In genomic region chr10:24409976-24410375, GRCm38 (mm10) we compare ENCODE assay signal across 8 mouse cellular contexts.
DNase-seq lines count a peak whose midpoint lies in the region; ATAC-seq and TF ChIP-seq lines count a peak whose summit lies in the region.

No protein-coding gene starts in this region.

- TF ChIP-seq CTCF in MEL (IDR thresholded peaks at IDR 0.05 in 2 of 3, conservative IDR thresholded peaks at IDR 0.05 in 1 of 3; ENCODE audit: control insufficient read depth in 1 of 3, insufficient read depth in 1 of 3, low read depth in 2 of 3, low read length in 3 of 3, poor library complexity in 1 of 3, severe bottlenecking in 1 of 3), result peak in 2 of 3 experiments; percentile 20 to 33; a peak in 3 of 6 replicates
- TF ChIP-seq CTCF in cortical plate, adult 2 months (IDR thresholded peaks at IDR 0.05; ENCODE audit: extremely low read depth, insufficient read depth, low read length), result peak; percentile 61
- TF ChIP-seq CTCF in lung, postnatal 0 days (IDR thresholded peaks at IDR 0.05), result peak; percentile 83

- no peak for TF ChIP-seq POLR2A in MEL (IDR thresholded peaks at IDR 0.05; ENCODE audit: control insufficient read depth in 1 of 2, insufficient read depth in 1 of 2, low read depth in 1 of 2, low read length in 2 of 2, poor library complexity in 1 of 2)
- no peak for TF ChIP-seq POLR2A in cortical plate, adult 2 months (IDR thresholded peaks at IDR 0.05; ENCODE audit: extremely low read depth, insufficient read depth, low read length)

- no peak overlapping the region for H3K4me3 ChIP-seq in intestine, embryonic 15.5 days (replicated peaks)
- no peak overlapping the region for H3K4me3 ChIP-seq in intestine, embryonic 16.5 days (ENCODE audit: low read length)
- H3K4me3 ChIP-seq in MEL (ENCODE audit: control insufficient read depth in 1 of 2, insufficient read depth in 1 of 2, low read depth in 2 of 2, low read length in 2 of 2), result no peak overlapping the region
- H3K4me3 ChIP-seq in cortical plate, adult 2 months (ENCODE audit: insufficient read depth, low read length), result no peak overlapping the region
- no peak overlapping the region for H3K4me3 ChIP-seq in lung, postnatal 0 days (ENCODE audit: low read depth, low read length)

- H3K27me3 ChIP-seq in intestine, embryonic 15.5 days (replicated peaks), result no peaks in the 10 kb centered on the region
- H3K27me3 ChIP-seq in intestine, embryonic 16.5 days (replicated peaks; ENCODE audit: control insufficient read depth, insufficient read depth, low read length), result no peaks in the 10 kb centered on the region
- no peaks in the 10 kb centered on the region; a peak in 2 of 4 replicates for H3K27me3 ChIP-seq in MEL (ENCODE audit: control insufficient read depth in 1 of 2, insufficient read depth in 2 of 2, low read length in 2 of 2)
- H3K27me3 ChIP-seq in lung, postnatal 0 days (replicated peaks; ENCODE audit: insufficient read depth, low read length), result no peaks in the 10 kb centered on the region

- H3K79me2 ChIP-seq in MEL (ENCODE audit: control insufficient read depth, insufficient read depth, low read length, poor library complexity), result no peaks in the 10 kb centered on the region

- ATAC-seq in intestine, embryonic 15.5 days, result 0 out of 2 replicates have a peak, but pooled peaks have one; percentile 51
- ATAC-seq in intestine, embryonic 16.5 days, result no peak
- ATAC-seq in lung, postnatal 0 days, result peak; percentile 66

- no peaks in the 10 kb centered on the region for H3K4me1 ChIP-seq in intestine, embryonic 15.5 days (replicated peaks)
- H3K4me1 ChIP-seq in intestine, embryonic 16.5 days (ENCODE audit: control insufficient read depth, insufficient read depth, low read length), result no peaks in the 10 kb centered on the region
- no peaks in the 10 kb centered on the region for H3K4me1 ChIP-seq in MEL (ENCODE audit: control insufficient read depth in 1 of 2, insufficient read depth in 2 of 2, low read length in 2 of 2)
- no peaks in the 10 kb centered on the region for H3K4me1 ChIP-seq in cortical plate, adult 2 months (ENCODE audit: control insufficient read depth, insufficient read depth, low read length)
- H3K4me1 ChIP-seq in lung, postnatal 0 days (ENCODE audit: insufficient read depth, low read depth, low read length), result no peaks in the 10 kb centered on the region

- no peak overlapping the region for H3K9ac ChIP-seq in intestine, embryonic 15.5 days
- H3K9ac ChIP-seq in intestine, embryonic 16.5 days (ENCODE audit: low read depth, low read length), result no peak overlapping the region
- H3K9ac ChIP-seq in MEL (ENCODE audit: control insufficient read depth, low read depth, low read length, poor library complexity, severe bottlenecking), result no peak overlapping the region
- no peak overlapping the region for H3K9ac ChIP-seq in lung, postnatal 0 days (replicated peaks; ENCODE audit: low read depth)

- H3K36me3 ChIP-seq in intestine, embryonic 15.5 days, result no peaks in the 10 kb centered on the region
- no peaks in the 10 kb centered on the region for H3K36me3 ChIP-seq in intestine, embryonic 16.5 days (ENCODE audit: control insufficient read depth, insufficient read depth, low read length)
- no peaks in the 10 kb centered on the region for H3K36me3 ChIP-seq in MEL (ENCODE audit: control insufficient read depth in 1 of 2, insufficient read depth in 2 of 2, low read length in 2 of 2)
- no peaks in the 10 kb centered on the region for H3K36me3 ChIP-seq in lung, postnatal 0 days (ENCODE audit: insufficient read depth, low read length)

- no peaks in the 10 kb centered on the region for H3K9me3 ChIP-seq in intestine, embryonic 15.5 days
- no peaks in the 10 kb centered on the region for H3K9me3 ChIP-seq in intestine, embryonic 16.5 days (ENCODE audit: control insufficient read depth, low read length)
- no peaks in the 10 kb centered on the region for H3K9me3 ChIP-seq in MEL (replicated peaks; ENCODE audit: insufficient read depth, low read length)
- H3K9me3 ChIP-seq in lung, postnatal 0 days (ENCODE audit: low read length), result no peaks in the 10 kb centered on the region

- H3K4me2 ChIP-seq in intestine, embryonic 15.5 days (replicated peaks), result no peak overlapping the region
- no peak overlapping the region for H3K4me2 ChIP-seq in intestine, embryonic 16.5 days (ENCODE audit: low read depth, low read length)
- no peak overlapping the region for H3K4me2 ChIP-seq in lung, postnatal 0 days (replicated peaks; ENCODE audit: low read depth, low read length)

- TF ChIP-seq RAD21 in MEL (IDR thresholded peaks at IDR 0.05; ENCODE audit: low read depth, low read length), result peak; percentile 15

- 27% methylated on average over 1 of the region's 1 CpGs for WGBS in intestine, embryonic 15.5 days
- WGBS in intestine, embryonic 16.5 days, result 38% methylated on average over 1 of the region's 1 CpGs
- 25% methylated on average over 1 of the region's 1 CpGs for WGBS in lung, postnatal 0 days

- peak; percentile 8 for DNase-seq in MEL (ENCODE audit: low read depth, low spot score)
- DNase-seq in lung, postnatal 0 days (ENCODE audit: low spot score), result peak; percentile 65
- no peak for DNase-seq in ovary, postnatal 36 days (ENCODE audit: low spot score)
- no peak for DNase-seq in frontal cortex, postnatal 25 days (ENCODE audit: low spot score in 2 of 2)
- DNase-seq in cerebellum, adult 9-10 months, result no peak

- no peak for TF ChIP-seq EP300 in MEL (IDR thresholded peaks at IDR 0.05; ENCODE audit: low read depth in 1 of 2, low read length in 2 of 2)
- 0 out of 2 replicates have a peak, but pooled peaks have one; percentile 21 for TF ChIP-seq EP300 in lung, postnatal 0 days (IDR thresholded peaks at IDR 0.05)

- no peak overlapping the region for H3K27ac ChIP-seq in intestine, embryonic 15.5 days
- H3K27ac ChIP-seq in intestine, embryonic 16.5 days (ENCODE audit: low read length), result no peak overlapping the region
- H3K27ac ChIP-seq in MEL (ENCODE audit: control insufficient read depth, low read depth, low read length), result no peak overlapping the region
- H3K27ac ChIP-seq in cortical plate, adult 2 months (ENCODE audit: insufficient read depth, low read length), result no peak overlapping the region
- no peak overlapping the region for H3K27ac ChIP-seq in lung, postnatal 0 days (ENCODE audit: low read length)

TF ChIP-seq in MEL, 35 proteins besides CTCF, POLR2A, EP300 and RAD21:
- no peak for TF ChIP-seq HCFC1 (IDR thresholded peaks at IDR 0.05; ENCODE audit: low read depth, low read length)
- no peak for TF ChIP-seq ZKSCAN1 (IDR thresholded peaks at IDR 0.05; ENCODE audit: low read depth, low read length)
- TF ChIP-seq ELF1 (IDR thresholded peaks at IDR 0.05; ENCODE audit: low read depth, low read length), result no peak
- no peak for TF ChIP-seq TCF12 (IDR thresholded peaks at IDR 0.05; ENCODE audit: low read depth, low read length)
- no peak for TF ChIP-seq MXI1 (IDR thresholded peaks at IDR 0.05; ENCODE audit: low read depth, low read length)
- TF ChIP-seq POLR2AphosphoS5 (IDR thresholded peaks at IDR 0.05; ENCODE audit: borderline replicate concordance, low read depth, low read length), result no peak
- TF ChIP-seq SMC3 (IDR thresholded peaks at IDR 0.05; ENCODE audit: low read depth, low read length), result 0 out of 2 replicates have a peak, but pooled peaks have one; percentile 9

Comparison
In these comparisons a context has a peak if more than half of its experiments do, and no peak if none do; other contexts are left out.
1. DNase-seq: peak in MEL (single experiment) and lung, postnatal 0 days (single experiment); none in ovary, postnatal 36 days (single experiment), frontal cortex, postnatal 25 days (0 of 2) and cerebellum, adult 9-10 months (single experiment).
2. CTCF ChIP-seq: peak in every context shown above with its lines; median percentile 83 in lung, postnatal 0 days; 61 in cortical plate, adult 2 months; 26 in MEL.